9 mouse cellular contexts compared by ENCODE assay signal in the genomic region with DNA sequence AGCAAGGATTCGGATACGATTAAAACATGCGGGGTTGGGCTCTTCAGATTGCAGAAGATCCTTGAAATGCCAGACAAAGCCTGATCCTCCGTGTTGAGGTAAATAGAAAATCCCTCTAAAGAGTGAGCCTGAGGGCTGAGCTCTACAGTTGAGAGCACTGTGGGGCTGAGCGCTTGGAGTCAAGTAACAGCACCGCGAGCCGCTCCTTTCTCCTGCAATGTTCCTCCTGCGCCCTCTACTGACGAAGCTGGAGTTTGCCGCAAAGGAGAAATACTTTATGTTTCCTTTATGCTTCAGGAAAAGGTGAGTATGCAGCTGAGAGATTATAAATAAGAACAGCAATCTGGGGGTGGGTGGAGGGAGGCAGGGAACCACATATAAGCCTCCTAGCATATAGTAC. TPM values are rescaled to one million over a fixed set of nuclear protein-coding genes. Genes with fewer than 3 reads are reported as not detected.
A peak's percentile ranks its signal among the peaks of the same experiment; 100 is the strongest.
DNase-seq lines count a peak whose midpoint lies in the region; ATAC-seq lines count a peak whose summit lies in the region.
"Had no signal": no experiment of that assay in that cellular context is flagged by ENCODE, and none has a peak within 500 bp of the region (broad histone marks: within the 10 kb centered on the region; RNA-seq: fewer than 3 reads in every experiment).

No protein-coding gene starts in this region.

- no peak overlapping the region for H3K9ac ChIP-seq in hindbrain, embryonic 12.5 days

- H3K9me3 ChIP-seq in forebrain, embryonic 10.5 days, result no peaks in the 10 kb centered on the region
- no peaks in the 10 kb centered on the region for H3K9me3 ChIP-seq in hindbrain, embryonic 12.5 days (replicated peaks)
- H3K9me3 ChIP-seq: megakaryocyte, embryonic 14.5 days had no signal

- H3K4me3 ChIP-seq in forebrain, embryonic 10.5 days, result no peak overlapping the region
- H3K4me3 ChIP-seq in hindbrain, embryonic 12.5 days, result no peak overlapping the region
- H3K4me3 ChIP-seq: megakaryocyte, embryonic 14.5 days had no signal

- H3K4me2 ChIP-seq in hindbrain, embryonic 12.5 days (replicated peaks), result no peak overlapping the region

- no peaks in the 10 kb centered on the region for H3K36me3 ChIP-seq in forebrain, embryonic 10.5 days (replicated peaks)
- H3K36me3 ChIP-seq in hindbrain, embryonic 12.5 days, result no peaks in the 10 kb centered on the region

- H3K4me1 ChIP-seq in forebrain, embryonic 10.5 days, result 0 out of 2 replicates have a peak, but pooled peaks cover 4% of the 10 kb centered on the region
- no peaks in the 10 kb centered on the region for H3K4me1 ChIP-seq in hindbrain, embryonic 12.5 days
- H3K4me1 ChIP-seq: megakaryocyte, embryonic 14.5 days had no signal

- peak; percentile 34 for DNase-seq in Muller cell, postnatal 12 days (ENCODE audit: inconsistent ontology term)
- peak; percentile 63 for DNase-seq in c-Kit-positive CD71-negative TER-119-negative erythroid progenitor cells, embryonic 14.5 days (ENCODE audit: low read depth)
- DNase-seq in forebrain, embryonic 10.5 days (ENCODE audit: extremely low spot score, low spot score), result peak; percentile 71
- peak; percentile 49 for DNase-seq in layer of hippocampus, adult 9-10 months (ENCODE audit: low spot score)
- peak; percentile 79 for DNase-seq in lung, postnatal 36 days
- peak; percentile 79 for DNase-seq in right cerebral cortex, adult 18-20 months

- H3K27me3 ChIP-seq in forebrain, embryonic 10.5 days (ENCODE audit: poor library complexity, severe bottlenecking), result no peaks in the 10 kb centered on the region
- 0 out of 2 replicates have a peak, but pooled peaks cover 2% of the 10 kb centered on the region for H3K27me3 ChIP-seq in hindbrain, embryonic 12.5 days

- 13% methylated on average over 11 of the region's 11 CpGs for WGBS in forebrain, embryonic 10.5 days
- WGBS in hindbrain, embryonic 12.5 days, result 18% methylated on average over 11 of the region's 11 CpGs

- H3K27ac ChIP-seq in forebrain, embryonic 10.5 days, result no peak overlapping the region
- no peak overlapping the region for H3K27ac ChIP-seq in hindbrain, embryonic 12.5 days

- peak; percentile 67; the same call in 1 of the 2 replicates for ATAC-seq in hindbrain, embryonic 12.5 days (ENCODE audit: low FRiP score)
- no peak for ATAC-seq in erythroblast, adult 5-6 weeks (replicated peaks; ENCODE audit: low FRiP score, poor library complexity, severe bottlenecking)

RNA-seq across cellular contexts. Expression of a gene that starts 47.4 kb away (rescaled TPM):
- 126 and 127 TPM in 2 replicates for polyA plus RNA-seq in forebrain, embryonic 10.5 days (2016; fragmentation: Nextera tagmentation; extraction: Ambion mirVana)
- 109 and 117 TPM in 2 replicates for polyA plus RNA-seq in hindbrain, embryonic 12.5 days (2016; fragmentation: Nextera tagmentation; extraction: Ambion mirVana)
- total RNA-seq in erythroblast, adult 5-6 weeks (2015; ENCODE audit: low replicate concordance), result 9.6 and 22.3 TPM in 2 replicates
- total RNA-seq in erythroblast, adult 5-6 weeks (2017; ENCODE audit: low replicate concordance), result 3.5 and 4.0 TPM in 2 replicates

RNA-seq across cellular contexts. Expression of a gene that starts 50.9 kb away (rescaled TPM):
- 0.15 TPM in 1 of 2 replicates, not detected in the other for polyA plus RNA-seq in forebrain, embryonic 10.5 days (2016; fragmentation: Nextera tagmentation; extraction: Ambion mirVana)
- polyA plus RNA-seq in hindbrain, embryonic 12.5 days (2016; fragmentation: Nextera tagmentation; extraction: Ambion mirVana), result 0.23 and 0.25 TPM in 2 replicates
- total RNA-seq in erythroblast, adult 5-6 weeks (2015; ENCODE audit: low replicate concordance), result not detected in 2 replicates
- total RNA-seq in erythroblast, adult 5-6 weeks (2017; ENCODE audit: low replicate concordance), result not detected in 2 replicates
